Mouse (Mus musculus) 3T3-L1 (cell line): ENCODE measurements at regions not wholly inside any gene's neighbourhood (a gene's known extent, or its start where the extent isn't known, plus 50 kb on each side); places are given as distances from the start of the nearest gene placed in this dataset.
A peak's percentile ranks its signal among the peaks of the same experiment; 100 is the strongest.
"Not testable (repeated sequence)": the region's sequence is repeated elsewhere in the genome, so short reads cannot be mapped to it uniquely, and the experiment has no call there.

Experiments
- DNase-seq: peaks from one replicate; pipeline ENCODE4 v3.0.0-alpha.2; 2015; ENCODE audit warnings: low read depth, low spot score

DNA sequence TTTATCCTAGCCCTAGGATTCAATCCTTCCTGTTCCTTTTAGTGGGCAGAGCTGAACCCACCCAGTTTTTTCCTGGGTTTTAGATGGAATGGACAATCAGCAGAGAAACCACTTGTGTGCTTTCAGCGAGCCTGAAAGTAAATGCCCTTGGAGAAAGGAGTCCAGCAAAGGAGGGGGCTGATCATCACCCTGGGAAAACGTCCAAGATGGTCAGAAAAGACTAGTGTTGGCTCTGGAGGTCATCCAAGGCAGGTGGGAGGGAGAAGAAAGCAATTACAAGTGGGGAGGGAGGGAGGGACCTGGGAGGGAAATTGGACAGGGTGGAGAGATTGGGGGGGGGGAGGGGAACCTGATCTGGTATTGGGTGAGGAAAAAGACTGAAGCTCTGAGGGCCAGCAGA lies 55.6 kb upstream of the Zfp366 start:
- no peak for DNase-seq

GRCm38 (mm10) chr13:99128284-99128691 lies 56.3 kb upstream of the Zfp366 start:
- no peak for DNase-seq

GRCm38 (mm10) chr13:99127716-99128115 lies 56.9 kb upstream of the Zfp366 start:
- no peak for DNase-seq

- not testable (repeated sequence) for DNase-seq
Observed at GRCm38 (mm10) chr13:99126971-99127370, 57.7 kb upstream of the Zfp366 start.

DNA sequence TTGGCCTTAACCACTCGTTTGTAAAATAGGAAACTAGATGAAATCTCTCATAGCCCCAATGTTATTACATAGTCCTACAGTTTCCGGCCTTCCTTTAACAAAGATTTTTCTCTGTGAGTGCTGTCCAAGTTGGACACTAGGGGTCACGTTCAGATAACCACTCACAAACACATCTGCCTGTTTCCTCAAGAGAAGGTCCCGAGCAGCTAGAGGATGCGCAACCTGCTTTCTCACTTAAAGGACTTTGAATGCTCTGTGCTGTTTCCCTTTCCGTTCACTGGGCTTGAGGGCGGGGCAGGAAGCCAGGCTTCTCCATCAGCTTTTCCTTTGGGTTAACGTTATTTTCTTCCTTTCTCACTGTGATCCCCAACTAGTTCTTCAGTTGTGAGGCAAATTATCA lies 58.1 kb upstream of the Zfp366 start:
- DNase-seq, result peak; percentile 21

GRCm38 (mm10) chr13:99125946-99126345 lies 58.7 kb upstream of the Zfp366 start:
- peak; percentile 64 for DNase-seq

GRCm38 (mm10) chr13:99124894-99125570 lies 59.6 kb upstream of the Zfp366 start:
- peak; percentile 44 for DNase-seq

- no peak for DNase-seq
Observed at GRCm38 (mm10) chr13:99124141-99124540, 60.5 kb upstream of the Zfp366 start.

- DNase-seq, result no peak
Observed at GRCm38 (mm10) chr13:99123476-99124140, 61.0 kb upstream of the Zfp366 start.

- not testable (repeated sequence) for DNase-seq
Observed at GRCm38 (mm10) chr13:99122539-99122938, 62.1 kb upstream of the Zfp366 start.

GRCm38 (mm10) chr13:99121096-99121495 lies 63.5 kb upstream of the Zfp366 start:
- no peak for DNase-seq

DNA sequence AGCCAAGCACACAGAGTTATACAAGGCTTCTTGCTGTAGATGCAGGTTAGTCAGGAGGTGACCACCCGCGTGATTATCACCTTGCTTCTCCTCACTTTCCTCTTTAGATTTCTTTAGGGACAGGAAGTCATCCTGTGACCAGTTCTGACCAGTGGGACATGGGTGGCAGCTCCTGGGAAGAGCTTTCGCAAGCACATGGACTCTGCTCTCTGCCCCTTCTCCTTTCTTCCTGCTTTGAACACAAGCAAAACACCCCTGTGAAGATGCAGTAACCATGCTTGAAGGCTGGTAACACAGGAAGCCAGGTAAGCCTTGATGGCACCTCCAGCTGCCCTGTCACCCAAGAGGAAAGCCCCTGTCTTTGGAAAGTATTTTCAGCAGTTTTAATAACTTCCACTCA lies 64.7 kb upstream of the Zfp366 start:
- no peak for DNase-seq

DNA sequence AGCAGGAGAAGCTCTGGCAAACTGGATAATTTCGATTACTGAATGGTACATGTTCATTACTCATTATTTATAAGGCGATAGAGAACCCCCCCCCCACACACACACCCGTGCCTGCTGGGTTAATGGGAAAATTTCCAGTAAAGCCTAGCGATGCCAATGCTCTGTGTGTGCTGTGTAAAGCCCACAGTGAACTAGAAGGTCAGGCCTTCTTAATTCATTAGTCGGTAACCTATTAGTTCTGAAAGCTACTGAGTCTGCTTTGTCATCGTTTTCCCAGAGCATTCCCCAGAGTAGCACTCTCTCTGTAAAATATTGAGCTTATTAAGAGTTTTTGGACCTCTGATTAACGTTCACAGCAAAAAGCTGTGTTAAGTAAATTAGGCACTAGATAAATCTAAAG lies 65.7 kb upstream of the Zfp366 start:
- DNase-seq, result no peak

DNA sequence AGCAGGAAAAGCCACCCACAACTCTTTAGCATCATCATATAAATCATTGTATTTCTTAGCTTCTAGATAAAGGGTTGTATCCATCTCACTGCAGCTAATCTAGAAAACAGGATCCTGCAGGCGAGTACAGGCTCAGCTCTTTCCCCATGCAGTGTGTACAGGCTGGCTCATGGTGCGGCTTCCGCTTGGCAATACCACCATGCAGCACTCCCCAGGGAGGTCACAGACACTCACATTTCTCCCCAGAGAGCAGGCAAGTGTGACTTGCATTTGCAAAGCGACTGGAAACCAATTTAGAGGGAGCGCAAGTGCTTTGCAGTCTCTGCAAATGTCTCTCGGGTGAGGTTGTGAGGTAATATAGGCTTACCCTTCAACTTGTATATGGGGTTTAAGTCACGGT lies 69.1 kb upstream of the Zfp366 start:
- DNase-seq, result no peak

DNA sequence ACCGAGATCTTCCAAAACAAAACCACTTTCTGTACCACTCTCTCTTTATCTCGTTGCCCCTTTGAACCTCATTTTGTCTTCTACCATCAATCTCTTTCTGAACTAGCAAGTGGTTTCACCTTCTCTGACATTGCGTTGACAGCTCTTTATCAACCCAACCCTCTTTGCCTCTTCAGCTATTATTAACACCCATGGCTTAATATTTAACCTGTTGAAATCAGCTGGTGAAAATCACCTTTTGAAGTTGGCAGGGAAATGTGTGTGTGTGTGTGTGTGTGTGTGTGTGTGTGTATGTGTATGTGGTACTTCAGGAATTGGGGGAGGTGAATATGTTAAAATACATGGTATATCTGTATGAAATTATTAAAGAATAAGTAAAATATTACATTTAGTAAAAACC lies 70.1 kb upstream of the Zfp366 start:
- DNase-seq, result no peak

GRCm38 (mm10) chr13:99111736-99112386 lies 72.8 kb upstream of the Zfp366 start:
- DNase-seq, result no peak

GRCm38 (mm10) chr13:99107983-99108382 lies 76.6 kb upstream of the Zfp366 start:
- DNase-seq, result no peak

DNA sequence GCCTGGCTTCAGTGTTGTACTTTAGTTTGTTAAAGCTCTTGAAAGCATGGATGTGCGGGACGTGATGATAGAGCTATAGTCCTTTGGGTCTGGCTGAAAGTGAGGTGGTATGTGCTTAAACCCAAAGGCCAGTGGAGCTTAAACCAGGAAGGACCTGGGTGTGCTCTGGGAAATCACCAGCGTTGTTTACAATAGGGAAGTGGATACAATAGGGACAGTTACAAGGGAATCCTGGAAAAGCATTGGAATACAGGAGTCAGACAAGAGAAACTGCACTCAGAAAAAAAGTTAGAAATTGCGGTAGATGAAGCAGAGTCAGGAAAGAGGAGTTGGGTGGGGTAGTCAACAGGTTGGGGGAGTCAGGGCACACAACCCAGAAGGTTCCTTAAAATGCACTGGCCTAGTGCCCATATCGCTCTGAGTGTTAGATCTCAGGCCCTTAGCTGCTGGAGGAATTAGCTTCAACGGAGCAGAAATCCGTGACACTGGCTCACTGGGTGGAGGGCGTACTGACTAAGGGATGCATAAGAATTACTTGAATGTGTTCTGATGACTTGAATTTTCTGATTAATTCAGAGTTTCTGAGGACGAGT lies 82.4 kb upstream of the Zfp366 start:
- DNase-seq, result no peak

- no peak for DNase-seq
Observed at GRCm38 (mm10) chr13:99100430-99101409, 83.9 kb upstream of the Zfp366 start.

- DNase-seq, result no peak
Observed at GRCm38 (mm10) chr13:99099794-99100429, 84.7 kb upstream of the Zfp366 start.

- DNase-seq, result peak; percentile 67
Observed at GRCm38 (mm10) chr13:99099226-99099625, 85.4 kb upstream of the Zfp366 start.
